Mouse (Mus musculus): ENCODE data around the gene Ndufb5.
"Not testable (repeated sequence)": the region's sequence is repeated elsewhere in the genome, so short reads cannot be mapped to it uniquely, and the experiment has no call there.

Ndufb5 gene

GRCm38 (mm10) chr3:32727861-32728260 lies 8.9 kb upstream of the Ndufb5 start:
- no peak for DNase-seq

DNA sequence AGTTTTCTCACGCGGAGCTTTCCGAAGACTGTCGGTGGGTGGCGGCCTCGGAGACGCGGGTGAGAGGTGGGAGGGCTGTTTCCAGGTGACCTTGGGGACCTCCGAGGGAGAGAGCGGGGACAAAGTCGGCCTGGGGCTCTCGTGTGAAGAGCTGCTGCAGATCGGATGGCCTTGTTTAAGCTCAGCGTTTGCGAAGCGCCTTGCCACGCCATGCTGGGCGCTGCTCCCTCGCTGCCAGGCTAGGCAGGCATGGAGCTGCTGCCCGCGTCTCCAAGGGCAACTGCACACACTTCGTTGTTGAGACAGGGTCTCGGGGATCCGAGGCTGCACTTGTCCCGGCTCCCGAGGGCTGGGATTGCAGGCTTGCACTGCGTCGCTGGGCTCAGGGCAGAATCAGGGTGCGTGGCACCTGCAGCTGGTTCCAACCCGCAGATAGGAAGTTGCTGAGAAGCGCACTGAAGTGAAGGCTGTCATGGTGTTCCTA lies 424 bp downstream of the Ndufb5 start, which contains the start of gene Mrpl47:
TSS of gene Mrpl47 (minus strand) at position 434 of the 484 bp plus-strand sequence.
- DNase-seq = no peak

DNA sequence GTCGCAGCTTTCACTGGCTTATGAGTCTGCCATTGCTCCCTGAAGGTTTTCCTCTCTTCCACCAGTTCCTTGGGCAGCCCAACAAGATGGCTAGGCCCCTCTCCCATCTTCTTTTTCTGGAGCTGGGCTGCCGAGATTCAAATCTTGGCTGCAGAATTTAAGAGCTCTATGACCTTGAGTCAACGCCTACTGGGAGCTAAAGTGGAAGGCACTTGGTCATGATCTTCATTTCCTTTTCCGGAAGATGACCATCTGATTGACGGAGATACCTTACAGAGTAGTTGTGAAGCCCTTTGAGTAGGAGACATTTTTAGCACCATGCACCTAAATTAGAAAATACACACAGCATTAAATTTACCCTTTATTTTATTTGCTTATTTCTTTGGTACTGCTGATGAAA lies 1.8 kb downstream of the Ndufb5 start:
- no peak for DNase-seq

DNA sequence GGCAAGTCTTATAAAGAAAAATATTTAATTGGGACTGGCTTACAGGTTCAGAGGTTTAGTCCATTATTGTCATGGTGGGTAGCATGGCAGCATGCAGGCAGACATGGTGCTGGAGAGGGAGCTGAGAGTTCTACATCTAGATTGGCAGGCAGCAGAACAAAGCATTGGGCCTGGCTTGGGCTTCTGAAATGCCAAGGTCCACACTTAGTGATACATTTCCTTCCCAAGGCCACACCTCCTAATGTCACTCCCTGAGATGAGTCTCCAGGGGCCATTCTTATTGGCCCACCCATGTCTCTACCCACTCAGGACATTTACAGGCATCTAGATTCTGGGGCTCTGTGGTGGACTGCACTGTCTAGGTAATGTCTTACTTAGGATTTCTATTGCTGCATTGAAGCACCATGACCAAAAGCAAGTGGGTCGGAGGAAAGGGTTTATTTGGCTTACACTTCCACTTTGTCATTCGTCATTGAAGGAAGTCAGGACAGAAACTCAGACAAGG lies 5.5 kb downstream of the Ndufb5 start:
- DNase-seq = no peak

- no peak for DNase-seq
Observed at GRCm38 (mm10) chr3:32745001-32745400, 8.2 kb downstream of the Ndufb5 start.

GRCm38 (mm10) chr3:32745426-32745825 lies 8.6 kb downstream of the Ndufb5 start:
- not testable (repeated sequence) for DNase-seq

- DNase-seq = no peak
Observed at GRCm38 (mm10) chr3:32748384-32748783, 11.6 kb downstream of the Ndufb5 start.

GRCm38 (mm10) chr3:32749820-32750579 lies 13.2 kb downstream of the Ndufb5 start:
- no peak for DNase-seq

DNA sequence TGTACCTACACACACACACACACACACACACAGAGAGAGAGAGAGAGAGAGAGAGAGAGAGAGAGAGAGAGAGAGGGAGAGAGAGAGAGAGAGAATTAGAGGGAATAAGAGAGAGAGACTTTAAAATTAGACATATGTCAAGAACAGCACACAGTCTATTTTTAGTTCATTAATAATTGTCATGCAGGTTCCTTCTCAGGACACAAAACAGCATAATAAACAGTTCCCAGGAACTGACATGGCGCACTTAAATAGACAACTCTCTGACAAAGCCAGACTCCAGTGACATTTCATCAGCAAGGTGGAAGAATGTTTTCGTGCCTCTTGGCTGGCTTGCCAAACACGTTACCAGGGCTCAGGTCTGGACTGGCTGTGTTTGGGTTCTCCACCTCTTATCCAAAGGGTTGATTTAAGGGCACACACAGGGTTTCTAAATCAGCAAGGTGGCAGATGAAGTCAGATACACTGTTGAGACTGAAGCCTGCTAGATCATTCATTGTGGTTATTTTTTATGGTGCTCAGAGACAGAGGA lies 17.7 kb downstream of the Ndufb5 start:
- DNase-seq = no peak

- no peak for DNase-seq
Observed at GRCm38 (mm10) chr3:32759212-32759611, 22.4 kb downstream of the Ndufb5 start.

DNA sequence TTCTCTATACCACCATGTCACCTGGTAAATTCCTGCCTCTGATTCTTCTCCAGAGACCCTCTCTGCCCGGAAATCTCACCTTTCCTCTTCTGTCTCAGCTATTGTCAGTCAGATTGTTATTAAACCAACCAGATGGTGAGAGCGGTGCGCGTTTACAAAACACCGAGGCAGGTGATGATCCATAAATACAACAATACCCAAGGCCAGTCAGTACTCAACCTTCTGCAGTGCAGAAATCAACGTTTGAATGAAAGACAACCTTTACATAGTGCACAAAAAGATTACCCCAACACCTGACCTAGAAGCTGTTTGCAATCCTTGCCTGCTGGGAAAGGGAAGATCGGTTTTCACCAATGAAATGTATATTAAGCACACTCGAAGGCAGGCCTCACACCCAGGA lies 26.2 kb downstream of the Ndufb5 start:
- DNase-seq = no peak

DNA sequence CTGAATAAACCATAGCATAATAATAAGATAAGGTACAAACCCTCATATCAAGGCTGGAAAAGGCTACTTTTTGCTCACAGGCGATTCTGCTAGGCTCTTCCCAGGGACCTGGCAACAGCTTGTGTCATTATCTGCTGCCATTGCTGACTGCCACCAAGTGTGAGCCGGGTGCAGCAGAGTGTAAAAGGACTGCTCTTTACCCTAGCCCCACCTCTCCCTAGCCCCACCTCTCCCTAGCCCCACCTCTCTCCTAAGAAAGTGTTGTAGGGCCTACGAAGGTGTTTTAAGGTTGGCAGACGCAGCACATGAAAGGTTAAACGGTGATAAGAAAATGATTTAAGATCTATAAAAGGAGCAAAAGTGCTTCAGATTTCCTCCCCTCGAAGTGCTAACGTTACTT lies 27.1 kb downstream of the Ndufb5 start:
- DNase-seq = no peak

DNA sequence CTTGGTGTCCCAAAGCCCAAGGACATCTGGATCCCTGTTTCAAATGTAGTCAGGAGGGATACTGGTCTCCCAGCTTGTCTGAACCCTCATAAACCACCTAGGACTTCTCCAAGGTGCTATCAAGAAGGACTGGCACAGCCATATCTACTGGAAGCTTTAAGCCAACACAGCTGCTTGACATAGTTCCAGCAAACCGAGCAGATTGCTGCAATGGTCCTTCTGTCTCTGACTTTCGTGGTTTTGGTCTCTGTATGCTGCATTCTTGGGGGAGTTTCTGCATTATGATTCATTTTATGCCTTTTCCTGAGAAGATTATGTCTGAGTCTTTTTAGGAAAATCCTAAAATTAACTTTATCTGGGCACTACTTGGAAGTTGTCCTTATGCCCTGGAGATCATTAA lies 34.0 kb downstream of the Ndufb5 start:
- DNase-seq = no peak

Data from liver (tissue).